Mouse (Mus musculus) small intestine, adult 2 months (tissue): ENCODE results near the gene Aldh3b2. TPM values are rescaled to one million over a fixed set of nuclear protein-coding genes. Genes with fewer than 3 reads are reported as not detected.
A peak's percentile ranks its signal among the peaks of the same experiment; 100 is the strongest.
"Not testable (repeated sequence)": the region's sequence is repeated elsewhere in the genome, so short reads cannot be mapped to it uniquely, and the experiment has no call there.

Experiments
- H3K27ac ChIP-seq: fragments of 200-500 bp; 2 replicates; pipeline ENCODE4 v1.5.1; 2012; ENCODE audit warnings: low read depth, low read length, control low read depth, inconsistent platforms; ENCODE audit not compliant: insufficient read depth
- H3K27me3 ChIP-seq: fragments of 200-500 bp; 2 replicates; pipeline ENCODE4 v1.6.1; 2012; ENCODE audit warnings: mild to moderate bottlenecking, moderate library complexity, low read length, inconsistent platforms; ENCODE audit not compliant: control insufficient read depth, insufficient read depth
- H3K36me3 ChIP-seq: fragments of 200-500 bp; 2 replicates; pipeline ENCODE4 v1.6.1; 2012; ENCODE audit warnings: mild to moderate bottlenecking, low read length, control low read depth, inconsistent platforms; ENCODE audit not compliant: control insufficient read depth, insufficient read depth
- H3K4me1 ChIP-seq: fragments of 200-500 bp; 2 replicates; pipeline ENCODE4 v1.6.1; 2012; ENCODE audit warnings: low read length, inconsistent platforms, mixed read lengths; ENCODE audit not compliant: control insufficient read depth, insufficient read depth, insufficient read length
- H3K4me3 ChIP-seq: fragments of 200-500 bp; 2 replicates; pipeline ENCODE4 v1.5.1; 2012; ENCODE audit warnings: low read depth, mild to moderate bottlenecking, control low read depth, inconsistent platforms, low read length, moderate library complexity
- CTCF ChIP-seq: fragments of 200-500 bp; IDR thresholded peaks from 2 replicates; pipeline ENCODE4 v1.5.1; 2012; ENCODE audit warnings: low read depth, mild to moderate bottlenecking, control low read depth, inconsistent platforms, low read length, moderate library complexity, mixed read lengths; ENCODE audit not compliant: insufficient replicate concordance, insufficient read length; ENCODE audit errors: extremely low read depth
- POLR2A ChIP-seq: fragments of 200-500 bp; IDR thresholded peaks from 2 replicates; pipeline ENCODE4 v1.6.1; 2012; ENCODE audit warnings: low read depth, mild to moderate bottlenecking, control low read depth, inconsistent platforms, low read length, moderate library complexity
- WGBS: fragments of 180-500 bp; shearing (Covaris S2); methylation state at CpG from one replicate; pipeline ENCODE4 v1.1.7; 2018; 5-methylcytosine and 5-hydroxymethylcytosine counted together
- polyA plus RNA-seq: library from polyadenylated mRNA; depleted of rRNA; stranded (reverse); fragments of >200 nt; gene quantifications from 2 replicates; pipeline ENCODE4 v1.2.3, GENCODE M21; 2012

Aldh3b2 gene
- polyA plus RNA-seq, 1 experiment: 0.55 TPM

- Histone ChIP-seq H3K4me1 (peaks cover 22% of the 10 kb centered on the region), H3K4me3 (no peak overlapping the region), H3K27me3 (no peaks in the 10 kb centered on the region), H3K36me3 (no peaks in the 10 kb centered on the region), H3K27ac (no peak overlapping the region)
- TF ChIP-seq CTCF (no peak), POLR2A (no peak)
- WGBS: 83% methylated on average over 5 of the region's 5 CpGs
Observed at GRCm38 (mm10) chr19:3960211-3960610, 11.9 kb upstream of the Aldh3b2 start.

GRCm38 (mm10) chr19:3961805-3962204 lies 10.3 kb upstream of the Aldh3b2 start:
- H3K4me3 ChIP-seq, H3K27ac ChIP-seq, H3K27me3 ChIP-seq, H3K36me3 ChIP-seq: not testable (repeated sequence)
- 94% methylated on average over 6 of the region's 6 CpGs for WGBS
- H3K4me1 ChIP-seq: peaks cover 11% of the 10 kb centered on the region; the same call in 1 of the 2 replicates

GRCm38 (mm10) chr19:3962469-3962868 lies 9.7 kb upstream of the Aldh3b2 start:
- WGBS: 19% methylated on average over 2 of the region's 2 CpGs
- no peaks in the 10 kb centered on the region for H3K27me3 ChIP-seq
- no peak overlapping the region for H3K27ac ChIP-seq
- no peak for TF ChIP-seq POLR2A
- TF ChIP-seq CTCF: 0 out of 2 replicates have a peak, but pooled peaks have one; percentile 27
- H3K36me3 ChIP-seq: no peaks in the 10 kb centered on the region
- peaks cover 11% of the 10 kb centered on the region; the same call in 1 of the 2 replicates for H3K4me1 ChIP-seq
- H3K4me3 ChIP-seq: no peak overlapping the region

GRCm38 (mm10) chr19:3964030-3964429 lies 8.1 kb upstream of the Aldh3b2 start:
- no peaks in the 10 kb centered on the region for H3K36me3 ChIP-seq
- no peak for TF ChIP-seq CTCF
- TF ChIP-seq POLR2A: no peak
- no peak overlapping the region for H3K4me3 ChIP-seq
- WGBS: 70% methylated on average over 4 of the region's 4 CpGs
- no peaks in the 10 kb centered on the region for H3K4me1 ChIP-seq
- H3K27ac ChIP-seq: no peak overlapping the region
- no peaks in the 10 kb centered on the region for H3K27me3 ChIP-seq

GRCm38 (mm10) chr19:3966330-3967075 lies 5.6 kb upstream of the Aldh3b2 start:
- 77% methylated on average over 11 of the region's 11 CpGs for WGBS
- Histone ChIP-seq H3K27ac (no peak overlapping the region), H3K27me3 (no peaks in the 10 kb centered on the region), H3K36me3 (no peaks in the 10 kb centered on the region), H3K4me1 (peaks cover 6% of the 10 kb centered on the region; the same call in 1 of the 2 replicates), H3K4me3 (no peak overlapping the region)
- no peak for TF ChIP-seq CTCF

- WGBS: 82% methylated on average over 3 of the region's 3 CpGs
- no peaks in the 10 kb centered on the region for H3K36me3 ChIP-seq
- H3K4me1 ChIP-seq: peaks cover 9% of the 10 kb centered on the region; the same call in 1 of the 2 replicates
Observed at GRCm38 (mm10) chr19:3967258-3967657, 4.9 kb upstream of the Aldh3b2 start.

GRCm38 (mm10) chr19:3974608-3975007 lies 2.5 kb downstream of the Aldh3b2 start:
- 96% methylated on average over 6 of the region's 6 CpGs for WGBS
- peaks cover 17% of the 10 kb centered on the region for H3K4me1 ChIP-seq

More at GRCm38 (mm10) chr19:3967258-3967657, 4.9 kb upstream of the Aldh3b2 start:
- TF ChIP-seq CTCF (no peak), POLR2A (no peak)
- H3K27ac ChIP-seq: no peak overlapping the region
- H3K27me3 ChIP-seq: no peaks in the 10 kb centered on the region
- H3K4me3 ChIP-seq: no peak overlapping the region

GRCm38 (mm10) chr19:3975866-3976265 lies 3.7 kb downstream of the Aldh3b2 start:
- WGBS: 40% methylated on average over 2 of the region's 2 CpGs
- no peak overlapping the region for H3K27ac ChIP-seq
- H3K4me1 ChIP-seq: peaks cover 12% of the 10 kb centered on the region
- no peaks in the 10 kb centered on the region for H3K27me3 ChIP-seq
- TF ChIP-seq POLR2A (no peak), CTCF (no peak)
- H3K4me3 ChIP-seq: no peak overlapping the region
- H3K36me3 ChIP-seq: no peaks in the 10 kb centered on the region

More at GRCm38 (mm10) chr19:3974608-3975007, 2.5 kb downstream of the Aldh3b2 start:
- not testable (repeated sequence) for H3K27me3 ChIP-seq, H3K27ac ChIP-seq, H3K4me3 ChIP-seq, H3K36me3 ChIP-seq
